Mouse (Mus musculus) liver, embryonic 11.5 days (tissue): ENCODE measurements around the gene Pard6b. TPM values are rescaled to one million over a fixed set of nuclear protein-coding genes. Genes with fewer than 3 reads are reported as not detected.
A peak's percentile ranks its signal among the peaks of the same experiment; 100 is the strongest.
"Not testable (repeated sequence)": the region's sequence is repeated elsewhere in the genome, so short reads cannot be mapped to it uniquely, and the experiment has no call there.

Source experiments
- ATAC-seq: fragments of 200-750 bp; cut with Nextera tagmentation; replicated peaks from 2 replicates; pipeline ENCODE4 v1.8.0; 2017; ENCODE audit warnings: moderate number of reproducible peaks, mild to moderate bottlenecking, moderate TSS enrichment, moderate library complexity; ENCODE audit not compliant: low FRiP score
- DNase-seq: peaks from one replicate; pipeline ENCODE4 v3.0.0-alpha.2; 2017; ENCODE audit warnings: low spot score
- H3K27ac ChIP-seq: fragments of 300-500 bp; sonication (generic); 2 replicates; pipeline ENCODE4 v1.5.1; 2014; ENCODE audit warnings: mild to moderate bottlenecking, low read depth, low read length, control low read depth
- H3K27me3 ChIP-seq: fragments of 300-500 bp; sonication (generic); replicated peaks from 2 replicates; pipeline ENCODE4 v1.6.1; 2014; ENCODE audit warnings: low read length, mixed read lengths; ENCODE audit not compliant: control insufficient read depth, insufficient read depth
- H3K36me3 ChIP-seq: fragments of 300-500 bp; sonication (generic); 2 replicates; pipeline ENCODE4 v1.6.1; 2014; ENCODE audit warnings: mild to moderate bottlenecking, low read length, moderate library complexity, mixed read lengths; ENCODE audit not compliant: control insufficient read depth, insufficient read depth
- H3K4me1 ChIP-seq: fragments of 300-500 bp; sonication (generic); replicated peaks from 2 replicates; pipeline ENCODE4 v1.6.1; 2014; ENCODE audit warnings: low read length, mixed read lengths; ENCODE audit not compliant: control insufficient read depth, insufficient read depth
- H3K4me2 ChIP-seq: fragments of 300-500 bp; sonication (generic); 2 replicates; pipeline ENCODE4 v1.6.1; 2014; ENCODE audit warnings: mild to moderate bottlenecking, control low read depth, moderate library complexity
- H3K4me3 ChIP-seq: fragments of 300-500 bp; sonication (generic); 2 replicates; pipeline ENCODE4 v1.5.1; 2014; ENCODE audit warnings: low read depth, low read length, control low read depth
- H3K9ac ChIP-seq: fragments of 300-500 bp; sonication (generic); 2 replicates; pipeline ENCODE4 v1.6.1; 2014; ENCODE audit warnings: low read depth, low read length, control low read depth
- H3K9me3 ChIP-seq: fragments of 300-500 bp; sonication (generic); 2 replicates; pipeline ENCODE4 v1.6.1; 2016; ENCODE audit warnings: low read length, inconsistent platforms, mixed read lengths; ENCODE audit not compliant: control insufficient read depth
- WGBS: fragments of 180-500 bp; shearing (Covaris S2); extraction: QIAGEN DNeasy Blood & Tissue Kit; methylation state at CpG from one replicate; pipeline ENCODE4 v1.1.7; 2014; 5-methylcytosine and 5-hydroxymethylcytosine counted together
- polyA plus RNA-seq: library from polyadenylated mRNA; unstranded; fragments of >200 nt; fragmentation: Nextera tagmentation; extraction: Ambion mirVana; gene quantifications from 2 replicates; pipeline ENCODE4 v1.2.1, GENCODE M21; 2014

Gene Pard6b
- polyA plus RNA-seq, 1 experiment from 2014 or later, result 6.1 TPM

DNA sequence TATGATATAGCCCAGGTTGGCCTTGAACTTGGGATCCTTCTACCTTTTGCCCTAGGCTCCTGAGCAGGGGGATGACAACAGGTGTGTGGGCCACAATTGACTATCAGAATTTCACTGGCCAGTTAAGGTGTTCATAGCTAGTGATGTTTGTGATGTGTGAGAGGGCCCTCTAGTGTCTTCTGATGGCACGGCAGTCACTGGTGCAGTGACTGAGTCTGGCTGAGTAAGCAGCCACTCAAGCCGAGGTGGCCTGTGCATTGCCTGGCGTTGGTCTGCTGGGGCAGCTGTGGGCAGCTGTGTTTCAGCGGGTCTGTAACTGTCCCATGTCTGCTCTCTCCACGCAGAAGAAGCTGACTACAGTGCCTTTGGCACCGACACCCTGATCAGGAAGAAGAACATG, 17.2 kb downstream of the Pard6b start:
- 41% methylated on average over 6 of the region's 6 CpGs for whole genome bisulfite sequencing
- no peaks in the 10 kb centered on the region for H3K27me3 ChIP-seq
- DNase-seq, result no peak

DNA sequence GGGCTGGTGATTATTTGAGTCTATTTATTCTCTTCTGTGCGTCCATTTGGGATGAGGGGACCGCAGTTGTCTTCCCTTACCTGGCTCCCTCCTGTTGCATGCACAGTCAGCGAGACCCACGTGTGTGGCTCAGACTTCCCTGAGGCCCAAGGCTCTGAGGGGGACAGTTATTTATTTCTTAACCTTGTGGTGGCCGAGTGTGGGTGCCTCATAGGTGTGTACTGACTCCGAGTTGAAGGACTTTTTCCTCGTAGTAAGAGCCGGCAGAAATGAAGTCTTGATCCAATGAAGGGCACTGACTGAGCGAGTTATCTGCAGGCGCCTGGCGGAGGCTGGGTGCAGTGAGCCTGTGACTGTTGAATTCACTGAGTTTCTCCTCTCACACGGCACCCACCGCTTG, 19.2 kb downstream of the Pard6b start:
- Histone ChIP-seq H3K27ac (no peak overlapping the region), H3K9me3 (no peaks in the 10 kb centered on the region), H3K4me1 (0 out of 2 replicates have a peak, but pooled peaks cover 6% of the 10 kb centered on the region), H3K36me3 (peaks cover 2% of the 10 kb centered on the region; the same call in 1 of the 2 replicates), H3K27me3 (no peaks in the 10 kb centered on the region), H3K4me2 (no peak overlapping the region), H3K4me3 (no peak overlapping the region), H3K9ac (no peak overlapping the region)
- ATAC-seq (no peak), DNase-seq (no peak)
- 81% methylated on average over 13 of the region's 13 CpGs for WGBS

More for the DNA sequence above, 17.2 kb downstream of the Pard6b start:
- no peaks in the 10 kb centered on the region for H3K9me3 ChIP-seq
- H3K4me2 ChIP-seq, result no peak overlapping the region
- H3K4me1 ChIP-seq, result 0 out of 2 replicates have a peak, but pooled peaks cover 12% of the 10 kb centered on the region
- peaks cover 2% of the 10 kb centered on the region; the same call in 1 of the 2 replicates for H3K36me3 ChIP-seq
- ATAC-seq, result peak; percentile 32; the same call in 1 of the 2 replicates
- no peak overlapping the region for H3K27ac ChIP-seq
- H3K9ac ChIP-seq, result no peak overlapping the region
- no peak overlapping the region for H3K4me3 ChIP-seq

DNA sequence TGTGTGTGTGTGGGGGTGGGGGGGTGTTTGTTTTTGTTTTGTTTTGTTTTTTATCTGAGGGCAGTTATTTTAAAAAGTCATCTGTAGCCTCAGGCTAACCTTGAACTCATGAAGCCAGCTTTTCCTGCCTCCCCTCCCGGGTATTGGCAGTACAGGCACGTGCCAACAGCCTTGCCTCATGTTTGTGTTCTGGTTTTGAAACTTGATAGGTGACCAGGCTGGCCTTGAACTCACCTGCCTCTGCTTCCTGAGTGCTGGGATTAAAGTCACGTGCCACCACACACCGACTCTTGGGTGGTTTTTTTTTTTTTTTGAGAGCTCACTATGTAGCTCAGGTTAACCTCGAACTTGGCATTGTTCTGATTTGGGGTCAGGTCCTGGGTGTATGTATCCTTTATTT, 21.0 kb downstream of the Pard6b start:
- no peak overlapping the region for H3K4me2 ChIP-seq
- H3K4me3 ChIP-seq, result no peak overlapping the region
- H3K9me3 ChIP-seq, result no peaks in the 10 kb centered on the region
- no peak for DNase-seq
- H3K36me3 ChIP-seq, result peaks cover 2% of the 10 kb centered on the region; the same call in 1 of the 2 replicates
- H3K27me3 ChIP-seq, result no peaks in the 10 kb centered on the region
- no peaks in the 10 kb centered on the region for H3K4me1 ChIP-seq
- H3K9ac ChIP-seq, result no peak overlapping the region
- no peak overlapping the region for H3K27ac ChIP-seq
- 74% methylated on average over 5 of the region's 5 CpGs for WGBS
- ATAC-seq, result no peak

DNA sequence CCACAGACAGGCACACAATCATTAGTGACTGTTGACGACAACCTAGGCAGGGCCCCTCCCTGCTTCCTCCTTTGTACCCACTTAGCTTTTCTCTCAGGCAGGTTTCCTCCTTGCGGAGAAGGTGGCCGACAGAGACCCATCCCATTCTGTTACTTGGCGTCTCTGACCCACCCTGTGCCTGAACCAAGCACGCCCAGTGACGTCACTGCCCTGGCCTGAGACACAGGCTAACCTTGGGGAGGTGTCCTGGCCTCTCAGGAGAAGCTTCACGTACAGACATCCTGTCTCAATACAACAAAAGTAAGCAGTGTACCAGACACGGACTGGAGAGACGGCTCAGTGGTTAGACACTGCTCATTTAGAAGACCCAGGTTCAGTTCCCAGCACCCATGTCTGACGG, 22.5 kb downstream of the Pard6b start:
- ATAC-seq, result no peak
- 84% methylated on average over 10 of the region's 10 CpGs for WGBS
- DNase-seq, result no peak
- no peak overlapping the region for H3K4me3 ChIP-seq
- H3K4me1 ChIP-seq, result no peaks in the 10 kb centered on the region
- peaks cover 2% of the 10 kb centered on the region; the same call in 1 of the 2 replicates for H3K36me3 ChIP-seq
- no peak overlapping the region for H3K9ac ChIP-seq
- H3K27me3 ChIP-seq, result no peaks in the 10 kb centered on the region
- H3K4me2 ChIP-seq, result no peak overlapping the region
- no peak overlapping the region for H3K27ac ChIP-seq
- no peaks in the 10 kb centered on the region for H3K9me3 ChIP-seq

DNA sequence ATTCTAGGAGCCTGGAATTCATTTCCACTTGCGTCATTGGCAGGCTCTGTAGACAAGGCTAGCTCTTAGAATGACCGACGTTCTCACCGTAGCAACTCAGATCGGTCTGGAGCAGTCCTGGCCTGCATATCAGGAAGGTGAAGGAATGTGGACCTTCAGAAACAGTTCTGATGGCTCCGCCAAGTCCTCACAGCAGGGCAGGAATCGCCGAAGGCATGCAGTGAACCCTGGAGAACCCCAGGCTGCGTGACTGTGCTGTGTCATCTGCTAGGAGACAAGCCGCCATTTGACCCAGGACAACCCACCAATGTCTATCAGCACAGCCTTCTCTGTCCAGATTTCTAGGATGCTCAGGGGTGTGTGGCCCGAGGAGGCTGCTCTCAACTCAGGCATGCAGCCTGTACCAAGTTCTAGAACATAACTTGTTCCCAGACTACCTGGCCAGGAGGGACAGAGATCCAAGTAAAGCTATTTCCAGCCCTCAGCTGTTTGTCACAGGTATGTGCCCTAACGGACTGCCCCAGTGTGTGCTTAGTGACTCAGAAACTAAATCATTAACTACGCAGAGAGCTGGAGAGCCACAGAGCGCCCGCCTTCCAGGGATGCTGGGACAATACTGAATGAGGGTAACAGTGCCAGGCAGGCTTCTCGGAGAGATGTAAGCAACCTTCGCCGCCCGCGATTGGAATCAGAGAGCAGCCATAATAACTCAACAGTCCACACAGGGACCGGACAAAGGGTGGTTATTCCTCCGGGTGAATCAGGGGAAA, 23.8 kb downstream of the Pard6b start:
- DNase-seq (no peak), ATAC-seq (peak; percentile 59)
- no peaks in the 10 kb centered on the region for H3K4me1 ChIP-seq
- H3K4me2 ChIP-seq, result peak overlapping the region; percentile 19; the same call in 1 of the 2 replicates
- H3K27me3 ChIP-seq, result no peaks in the 10 kb centered on the region
- no peaks in the 10 kb centered on the region for H3K9me3 ChIP-seq
- H3K4me3 ChIP-seq, result no peak overlapping the region
- peak overlapping the region; percentile 23; the same call in 1 of the 2 replicates for H3K27ac ChIP-seq
- WGBS, result 69% methylated on average over 22 of the region's 22 CpGs
- H3K36me3 ChIP-seq, result no peaks in the 10 kb centered on the region
- no peak overlapping the region for H3K9ac ChIP-seq

DNA sequence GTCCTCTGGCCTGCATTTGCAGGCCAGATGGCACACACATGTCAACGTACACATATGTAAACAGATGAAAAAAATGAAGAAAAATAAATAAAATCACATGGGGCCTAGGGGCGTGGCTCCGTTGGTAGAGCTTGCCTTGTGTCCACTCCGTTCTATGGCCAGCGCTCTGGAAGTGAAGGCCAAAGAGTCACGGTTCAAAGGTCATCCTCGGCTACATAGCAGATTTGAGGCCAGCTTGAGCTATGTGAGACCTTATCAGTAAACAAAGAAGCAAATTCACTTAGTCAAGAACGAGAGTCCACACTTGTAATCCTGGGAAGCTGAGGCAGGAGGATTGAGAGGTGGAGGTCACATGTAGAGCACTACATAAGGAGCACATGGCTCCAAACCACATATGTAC, 24.5 kb downstream of the Pard6b start:
- Histone ChIP-seq H3K4me3 (no peak overlapping the region), H3K9me3 (no peaks in the 10 kb centered on the region), H3K9ac (no peak overlapping the region), H3K27me3 (no peaks in the 10 kb centered on the region), H3K27ac (peak overlapping the region; percentile 23; the same call in 1 of the 2 replicates), H3K4me1 (no peaks in the 10 kb centered on the region), H3K36me3 (no peaks in the 10 kb centered on the region), H3K4me2 (peak overlapping the region; percentile 5; the same call in 1 of the 2 replicates)
- ATAC-seq (peak; percentile 30; the same call in 1 of the 2 replicates), DNase-seq (no peak)
- 76% methylated on average over 8 of the region's 8 CpGs for WGBS

DNA sequence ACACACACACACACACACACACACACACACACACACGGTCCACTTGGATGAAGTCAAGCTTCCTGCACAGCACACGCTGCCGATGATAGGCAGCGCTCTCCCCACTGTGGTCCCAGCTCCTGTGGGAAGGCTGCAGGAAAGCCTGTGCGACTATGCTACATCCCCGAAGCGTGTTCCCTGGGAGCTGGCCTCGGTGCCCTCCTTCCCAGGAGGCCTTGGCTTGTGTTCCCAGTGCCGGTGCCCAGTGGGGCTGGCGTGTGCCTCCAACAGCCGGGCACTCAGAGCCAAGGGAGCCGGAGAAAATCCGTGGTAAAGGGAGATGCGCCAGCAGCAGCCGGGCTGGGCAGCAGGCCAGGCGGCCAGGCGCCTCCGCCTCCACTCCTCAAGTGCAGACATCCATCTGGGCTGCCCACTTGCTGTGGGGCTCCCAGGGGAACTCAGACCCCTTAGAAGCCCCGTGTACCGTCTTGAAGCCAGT, 25.9 kb downstream of the Pard6b start:
- 66% methylated on average over 20 of the region's 20 CpGs for WGBS
- ATAC-seq, result no peak

DNA sequence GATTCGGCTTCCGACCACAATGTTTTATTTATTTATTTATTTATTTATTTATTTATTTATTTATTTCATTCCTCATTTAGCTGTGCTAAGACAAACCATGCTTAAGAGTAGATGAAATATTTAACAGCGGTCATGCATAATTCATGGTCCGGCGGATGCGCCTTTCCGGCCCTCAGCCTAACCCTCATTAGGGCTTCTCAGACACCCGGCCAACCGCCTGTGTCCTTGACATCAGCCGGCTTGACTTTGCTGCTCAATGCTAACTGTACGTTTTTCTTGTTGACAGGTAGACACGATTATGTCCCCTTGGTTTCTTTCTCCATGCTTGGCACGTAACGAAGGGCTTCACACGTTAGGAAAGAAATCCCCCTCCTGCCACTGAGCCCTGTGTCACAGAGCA, 26.6 kb downstream of the Pard6b start:
- no peak overlapping the region for H3K9ac ChIP-seq
- 88% methylated on average over 15 of the region's 15 CpGs for WGBS
- ATAC-seq (no peak), DNase-seq (no peak)
- no peaks in the 10 kb centered on the region for H3K36me3 ChIP-seq
- no peaks in the 10 kb centered on the region for H3K9me3 ChIP-seq
- no peaks in the 10 kb centered on the region for H3K4me1 ChIP-seq
- no peak overlapping the region for H3K4me2 ChIP-seq
- no peak overlapping the region for H3K4me3 ChIP-seq
- no peaks in the 10 kb centered on the region for H3K27me3 ChIP-seq
- no peak overlapping the region for H3K27ac ChIP-seq

More for the DNA sequence above, 25.9 kb downstream of the Pard6b start:
- DNase-seq, result no peak
- Histone ChIP-seq H3K27ac (no peak overlapping the region), H3K9ac (no peak overlapping the region), H3K4me3 (no peak overlapping the region), H3K9me3 (no peaks in the 10 kb centered on the region), H3K36me3 (no peaks in the 10 kb centered on the region), H3K4me2 (no peak overlapping the region), H3K27me3 (no peaks in the 10 kb centered on the region), H3K4me1 (no peaks in the 10 kb centered on the region)

DNA sequence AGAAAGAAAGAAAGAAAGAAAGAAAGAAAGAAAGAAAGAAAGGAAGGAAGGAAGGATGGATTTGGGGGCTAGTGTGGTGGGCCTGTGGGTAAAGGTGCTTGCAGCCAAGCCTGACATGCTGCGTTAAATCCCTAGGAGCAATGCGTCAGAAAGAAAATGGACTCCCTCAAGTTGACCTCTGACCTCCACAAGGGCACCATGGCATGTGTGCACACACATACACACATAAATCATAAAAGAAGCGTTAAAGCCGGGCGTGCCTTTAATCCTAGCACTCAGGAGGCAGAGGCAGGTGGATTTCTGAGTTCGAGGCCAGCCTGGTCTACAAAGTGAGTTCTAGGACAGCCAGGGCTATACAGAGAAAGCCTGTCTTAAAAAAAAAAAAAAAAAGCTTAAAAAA, 27.1 kb downstream of the Pard6b start:
- WGBS, result 80% methylated on average over 6 of the region's 6 CpGs
- not testable (repeated sequence) for H3K27ac ChIP-seq, H3K27me3 ChIP-seq, H3K9ac ChIP-seq, DNase-seq, ATAC-seq, H3K4me3 ChIP-seq, H3K9me3 ChIP-seq, H3K4me2 ChIP-seq, H3K4me1 ChIP-seq, H3K36me3 ChIP-seq
